Mouse (Mus musculus) right cerebral cortex, adult 2 months (tissue): ENCODE measurements at regions not wholly inside any gene's neighbourhood (a gene's known extent, or its start where the extent isn't known, plus 50 kb on each side); places are given as distances from the start of the nearest gene placed in this dataset.
"Not testable (repeated sequence)": the region's sequence is repeated elsewhere in the genome, so short reads cannot be mapped to it uniquely, and the experiment has no call there.

Experiments
- DNase-seq, 2 experiments: peaks; one replicate each; pipeline ENCODE4 v3.0.0; 2021 to 2022; ENCODE audit warnings: low spot score in 2 of 2

GRCm38 (mm10) chr16:30190935-30191514 lies 76.3 kb downstream of the Cpn2 start:
- no peak for DNase-seq

DNA sequence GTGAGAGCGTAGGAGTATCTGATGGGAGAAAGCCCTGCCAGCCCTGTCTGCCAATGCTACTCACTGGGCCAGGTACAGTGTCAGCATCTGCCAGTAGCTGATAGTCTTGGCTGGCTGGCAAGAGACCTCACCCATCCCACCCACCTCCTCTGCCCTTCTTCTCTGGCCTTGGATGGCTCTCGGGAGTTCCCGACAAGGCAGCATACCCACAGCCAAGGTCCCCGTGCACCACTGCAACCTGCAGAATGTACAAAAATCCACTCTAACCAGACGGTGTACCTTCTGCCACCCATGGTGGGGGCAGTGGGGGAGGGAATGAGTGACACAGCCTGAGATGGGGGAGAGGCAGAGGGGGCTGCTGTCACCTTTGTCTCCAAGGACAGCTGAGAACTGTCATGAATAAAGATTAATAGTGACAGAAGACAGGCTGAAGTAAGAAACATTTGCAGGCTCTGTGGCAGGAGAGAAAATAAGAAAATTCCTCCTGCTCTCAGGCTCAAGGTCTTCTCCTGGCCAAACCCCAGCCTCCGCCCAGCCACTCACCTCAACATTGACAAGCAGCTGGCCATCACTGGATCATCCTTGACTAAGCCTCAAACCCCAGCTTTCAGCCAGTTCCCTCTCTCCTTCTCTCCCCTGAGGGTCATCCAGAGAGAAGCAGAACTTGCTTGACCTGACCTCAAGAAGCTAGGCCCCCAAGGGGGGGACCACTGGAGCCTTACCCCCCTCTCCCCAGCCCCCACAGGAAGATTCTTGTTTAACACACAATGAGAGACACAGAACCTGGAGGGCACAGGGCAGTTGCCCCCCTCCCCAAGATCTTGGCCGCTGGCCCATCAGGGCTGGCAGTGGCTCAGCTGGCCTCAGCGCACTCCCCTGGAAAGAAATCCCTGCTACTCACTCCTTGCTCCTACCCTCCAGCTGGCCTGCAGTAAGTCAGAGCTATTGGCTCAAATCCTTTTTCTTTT lies 73.7 kb downstream of the Cpn2 start:
- DNase-seq, result no peak

DNA sequence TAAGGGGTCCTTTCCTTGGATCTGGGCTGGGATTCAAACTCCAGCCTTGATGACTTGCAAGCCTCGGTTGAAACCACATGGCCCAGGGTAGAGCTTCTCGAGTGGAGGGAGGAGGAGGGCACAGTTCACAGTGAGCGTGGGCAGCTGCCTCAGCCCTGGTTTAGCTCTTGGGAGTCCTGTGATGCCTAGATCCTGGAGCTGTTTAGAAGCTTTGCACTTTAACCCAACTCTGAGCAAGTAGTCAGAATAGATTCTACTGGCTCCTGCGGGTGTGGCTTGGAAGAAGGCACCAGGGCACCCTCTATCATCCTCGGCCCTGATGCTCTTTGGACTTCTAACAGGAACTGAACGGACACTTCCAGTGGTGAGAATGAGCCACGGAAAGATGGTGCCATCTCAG lies 72.5 kb downstream of the Cpn2 start:
- no peak for DNase-seq

DNA sequence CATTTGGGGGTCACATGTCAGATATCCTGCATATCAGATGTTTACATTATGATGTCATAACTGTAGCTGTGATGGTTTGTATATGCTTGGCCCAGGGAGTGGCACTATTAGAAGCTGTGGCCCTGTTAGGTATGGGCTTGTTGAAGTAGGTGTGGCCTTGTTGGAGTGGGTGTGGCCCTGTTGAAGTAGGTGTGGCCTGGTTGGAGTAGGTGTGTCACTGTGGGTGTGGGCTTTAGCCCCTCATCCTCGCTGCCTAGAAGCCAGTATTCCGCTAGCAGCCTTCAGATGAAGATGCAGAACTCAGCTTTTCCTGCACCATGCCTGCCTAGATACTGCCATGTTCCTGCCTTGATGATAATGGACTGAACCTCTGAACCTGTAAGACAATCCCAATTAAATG lies 71.4 kb downstream of the Cpn2 start:
- not testable (repeated sequence) for DNase-seq

DNA sequence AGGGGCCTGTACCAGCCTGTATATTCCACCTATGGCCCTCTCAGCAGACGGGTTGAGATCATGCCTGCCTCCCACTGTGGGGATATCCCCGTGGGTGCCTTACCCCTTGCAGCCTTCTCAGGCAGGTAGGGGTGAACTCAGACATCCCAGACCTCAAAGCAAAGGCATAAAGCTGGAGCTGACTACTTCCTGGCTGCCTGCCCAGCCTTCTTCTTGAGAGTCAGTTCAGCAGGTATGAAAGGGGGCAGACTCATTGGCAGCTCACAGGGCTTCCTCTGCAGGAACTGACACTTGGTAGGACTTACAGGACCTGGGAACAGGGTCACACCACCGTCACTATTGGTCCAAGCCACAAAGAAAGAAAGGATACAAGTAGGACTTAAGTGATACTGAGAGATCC lies 69.9 kb downstream of the Cpn2 start:
- DNase-seq, result no peak

DNA sequence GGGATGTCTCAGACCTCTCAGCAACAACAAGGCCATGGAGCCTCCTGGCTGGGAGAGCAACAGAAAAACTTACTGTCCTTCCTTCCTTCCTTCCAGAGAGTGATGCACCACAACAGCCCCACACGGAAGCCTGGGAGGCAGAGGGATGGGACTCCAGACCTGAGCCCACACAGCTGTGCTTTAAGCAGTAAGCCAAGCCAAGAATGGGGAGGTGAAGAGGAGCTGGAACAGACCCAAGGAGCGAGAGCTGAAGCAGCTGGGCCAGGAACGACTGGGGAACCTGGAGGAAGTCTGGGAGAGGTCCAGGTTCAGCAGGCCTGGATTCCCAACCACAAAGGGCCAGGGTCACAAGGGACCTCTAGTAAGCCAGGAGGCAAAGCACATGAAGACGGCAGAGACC lies 67.5 kb downstream of the Cpn2 start:
- DNase-seq, result no peak

- DNase-seq, result no peak
Observed at GRCm38 (mm10) chr16:30204144-30204543, 63.2 kb downstream of the Cpn2 start.

DNA sequence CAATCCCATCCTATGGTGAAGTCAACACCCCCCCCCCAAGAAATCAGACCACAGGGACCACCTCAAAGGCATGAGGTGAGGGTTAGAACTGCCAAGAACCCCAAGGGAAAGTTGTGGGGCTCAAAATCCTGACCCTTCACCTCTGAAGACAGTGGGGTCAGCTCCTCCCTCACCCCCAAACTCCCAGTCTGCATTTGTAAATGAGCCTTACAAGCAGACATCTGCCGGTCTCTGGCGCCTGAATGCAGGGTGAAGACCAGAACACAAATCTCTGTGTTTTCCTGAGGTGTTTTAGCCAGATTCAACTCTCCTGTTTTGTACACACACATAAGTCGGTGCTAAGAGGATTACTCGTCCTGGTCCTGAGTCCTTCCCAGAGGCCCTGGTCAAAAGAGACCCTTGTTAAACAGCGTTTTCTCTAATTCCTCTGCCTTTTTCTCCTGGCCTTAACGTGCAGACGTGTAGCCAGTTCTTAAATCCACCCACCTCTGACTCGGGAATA lies 61.9 kb downstream of the Cpn2 start:
- no peak for DNase-seq

GRCm38 (mm10) chr16:30205816-30206356 lies 61.4 kb downstream of the Cpn2 start:
- DNase-seq, result no peak
